Mouse (Mus musculus) limb, embryonic 11.5 days (tissue): ENCODE data around the gene Hmcn1. TPM values are rescaled to one million over a fixed set of nuclear protein-coding genes. Genes with fewer than 3 reads are reported as not detected.

Experiments
- ATAC-seq: fragments of 200-750 bp; cut with Nextera tagmentation; 2 replicates; pipeline ENCODE4 v1.8.0; 2017; ENCODE audit warnings: low read depth; ENCODE audit not compliant: insufficient number of reproducible peaks, low FRiP score, low TSS enrichment
- DNase-seq: peaks from one replicate; pipeline ENCODE4 v3.0.0-alpha.2; 2015; ENCODE audit warnings: low spot score
- H3K27ac ChIP-seq: fragments of 300-500 bp; sonication (generic); replicated peaks from 2 replicates; pipeline ENCODE4 v1.5.1; 2014; ENCODE audit warnings: low read depth, mild to moderate bottlenecking, low read length
- H3K27me3 ChIP-seq: fragments of 300-500 bp; sonication (generic); 2 replicates; pipeline ENCODE4 v1.6.1; 2014; ENCODE audit warnings: mild to moderate bottlenecking, low read length, mixed read lengths; ENCODE audit not compliant: control insufficient read depth, insufficient read depth
- H3K36me3 ChIP-seq: fragments of 300-500 bp; sonication (generic); 2 replicates; pipeline ENCODE4 v1.6.1; 2014; ENCODE audit warnings: mild to moderate bottlenecking, low read length, moderate library complexity, mixed read lengths; ENCODE audit not compliant: control insufficient read depth, insufficient read depth
- H3K4me1 ChIP-seq: fragments of 300-500 bp; sonication (generic); 2 replicates; pipeline ENCODE4 v1.6.1; 2014; ENCODE audit warnings: low read length, mixed read lengths; ENCODE audit not compliant: control insufficient read depth, insufficient read depth
- H3K4me2 ChIP-seq: fragments of 300-500 bp; sonication (generic); 2 replicates; pipeline ENCODE4 v1.6.1; 2014; ENCODE audit warnings: low read depth, mild to moderate bottlenecking, moderate library complexity; ENCODE audit not compliant: severe bottlenecking
- H3K4me3 ChIP-seq: fragments of 300-500 bp; sonication (generic); 2 replicates; pipeline ENCODE4 v1.5.1; 2014; ENCODE audit warnings: low read depth, low read length
- H3K9ac ChIP-seq: fragments of 300-500 bp; sonication (generic); 2 replicates; pipeline ENCODE4 v1.6.1; 2014; ENCODE audit warnings: mild to moderate bottlenecking, low read length
- H3K9me3 ChIP-seq: fragments of 300-500 bp; sonication (generic); 2 replicates; pipeline ENCODE4 v1.6.1; 2016; ENCODE audit warnings: low read length; ENCODE audit not compliant: control insufficient read depth
- whole genome bisulfite sequencing: fragments of 180-500 bp; shearing (Covaris S2); extraction: QIAGEN DNeasy Blood & Tissue Kit; methylation state at CpG from one replicate; pipeline ENCODE4 v1.1.7; 2014; 5-methylcytosine and 5-hydroxymethylcytosine counted together
- polyA plus RNA-seq: library from polyadenylated mRNA; unstranded; fragments of >200 nt; fragmentation: Nextera tagmentation; extraction: Ambion mirVana; gene quantifications from 2 replicates; pipeline ENCODE4 v1.2.1, GENCODE M21; 2014

Gene Hmcn1
- polyA plus RNA-seq, 1 experiment from 2014 or later, result 28.0 TPM

DNA sequence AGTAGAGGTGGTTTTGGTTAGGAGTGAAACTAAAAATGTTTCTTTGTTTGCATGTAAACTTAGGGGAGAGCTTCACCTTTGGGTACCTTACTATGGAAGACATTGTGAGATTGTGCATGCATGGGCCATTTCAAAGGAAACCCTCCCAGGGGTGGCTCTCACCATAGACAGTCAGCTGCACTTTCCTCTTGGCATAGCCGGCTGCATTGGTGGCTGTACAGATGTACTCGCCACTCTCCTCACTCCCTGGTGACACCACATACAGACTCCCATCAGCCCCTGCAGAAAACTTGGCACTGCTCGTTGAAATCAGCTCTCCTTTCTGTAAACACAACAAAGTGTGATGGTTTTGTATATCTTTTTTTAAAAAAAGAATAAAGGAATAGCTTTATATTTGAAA, 244.5 kb downstream of the Hmcn1 start:
- Histone ChIP-seq H3K4me1 (no peaks in the 10 kb centered on the region), H3K9ac (no peak overlapping the region), H3K9me3 (no peaks in the 10 kb centered on the region), H3K27me3 (no peaks in the 10 kb centered on the region), H3K4me2 (no peak overlapping the region), H3K36me3 (peaks cover 2% of the 10 kb centered on the region; the same call in 1 of the 2 replicates), H3K4me3 (no peak overlapping the region), H3K27ac (no peak overlapping the region)
- WGBS, result 78% methylated on average over 3 of the region's 3 CpGs
- no peak for ATAC-seq
- no peak for DNase-seq

DNA sequence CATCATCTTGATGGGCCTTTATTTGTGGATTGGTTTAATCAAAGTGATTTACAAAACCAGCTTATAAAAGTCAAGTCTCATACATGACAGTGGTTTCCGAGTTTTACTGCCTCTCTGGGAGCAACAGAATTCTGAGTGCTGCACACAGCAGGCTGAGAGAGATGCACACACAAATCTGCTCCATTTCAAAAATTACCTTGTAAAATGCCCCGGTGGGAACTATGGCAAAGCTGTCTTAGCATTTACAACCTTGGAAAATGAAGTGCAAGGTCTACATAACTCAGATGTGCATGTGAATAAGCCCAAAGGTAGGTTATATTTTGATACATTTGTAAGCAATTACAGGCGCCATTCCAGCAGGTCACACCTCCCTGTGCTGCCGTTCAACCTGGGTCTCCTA, 245.5 kb downstream of the Hmcn1 start:
- DNase-seq (no peak), ATAC-seq (no peak)
- Histone ChIP-seq H3K9ac (no peak overlapping the region), H3K4me1 (no peaks in the 10 kb centered on the region), H3K27me3 (no peaks in the 10 kb centered on the region), H3K9me3 (no peaks in the 10 kb centered on the region), H3K36me3 (peaks cover 2% of the 10 kb centered on the region; the same call in 1 of the 2 replicates), H3K27ac (no peak overlapping the region), H3K4me2 (no peak overlapping the region), H3K4me3 (no peak overlapping the region)
- 78% methylated on average over 4 of the region's 4 CpGs for WGBS

DNA sequence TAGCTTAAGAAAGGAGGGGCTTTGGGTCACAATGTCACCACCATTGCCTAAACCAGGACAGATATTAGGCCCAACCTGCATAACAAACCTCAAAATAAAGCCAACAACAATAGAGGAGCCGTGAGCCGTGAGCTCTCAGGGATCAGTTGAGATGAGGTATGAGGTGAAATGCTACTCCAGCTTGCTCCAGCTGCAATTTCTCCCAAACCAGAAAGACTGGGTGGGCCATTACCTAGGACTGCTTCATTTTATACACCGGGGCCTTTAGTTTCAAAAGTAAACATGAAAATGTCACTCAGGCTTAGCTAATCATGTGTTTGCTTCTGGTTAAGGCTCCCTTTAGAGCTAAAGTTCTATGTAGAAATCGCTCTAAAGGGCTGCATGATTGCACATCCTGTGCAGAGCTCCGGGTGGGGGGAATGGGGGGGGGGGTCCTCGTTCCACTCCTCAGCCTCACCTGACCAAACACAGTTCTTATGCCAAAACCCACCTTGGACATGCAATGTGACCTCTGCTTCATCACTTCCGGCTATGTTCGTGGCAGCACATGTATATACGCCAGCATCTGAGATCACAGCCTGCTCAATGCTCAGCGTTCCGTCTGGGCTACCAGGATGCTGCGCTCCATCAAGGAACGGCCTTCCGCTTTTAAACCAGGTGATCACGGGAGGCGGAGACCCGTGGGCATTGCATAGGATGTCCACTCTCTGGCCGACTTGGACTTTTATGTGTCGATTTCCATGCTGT, 250.0 kb downstream of the Hmcn1 start:
- no peaks in the 10 kb centered on the region for H3K4me1 ChIP-seq
- 73% methylated on average over 19 of the region's 19 CpGs for WGBS
- peak; percentile 28 for DNase-seq
- H3K4me2 ChIP-seq, result no peak overlapping the region
- peak overlapping the region; percentile 22; the same call in 1 of the 2 replicates for H3K27ac ChIP-seq
- H3K27me3 ChIP-seq, result no peaks in the 10 kb centered on the region
- no peaks in the 10 kb centered on the region for H3K9me3 ChIP-seq
- H3K36me3 ChIP-seq, result no peaks in the 10 kb centered on the region
- peak; percentile 21; the same call in 1 of the 2 replicates for ATAC-seq
- H3K9ac ChIP-seq, result no peak overlapping the region; the same call in 1 of the 2 replicates
- H3K4me3 ChIP-seq, result no peak overlapping the region

- no peaks in the 10 kb centered on the region for H3K27me3 ChIP-seq
- DNase-seq (no peak), ATAC-seq (no peak)
- no peak overlapping the region for H3K4me3 ChIP-seq
- no peaks in the 10 kb centered on the region for H3K36me3 ChIP-seq
- no peaks in the 10 kb centered on the region for H3K9me3 ChIP-seq
- H3K27ac ChIP-seq, result peak overlapping the region; percentile 22; the same call in 1 of the 2 replicates
- H3K4me1 ChIP-seq, result no peaks in the 10 kb centered on the region
- WGBS, result 63% methylated on average over 7 of the region's 7 CpGs
- no peak overlapping the region for H3K4me2 ChIP-seq
- no peak overlapping the region; the same call in 1 of the 2 replicates for H3K9ac ChIP-seq
Measured at GRCm38 (mm10) chr1:150742376-150743087, 250.7 kb downstream of the Hmcn1 start.

DNA sequence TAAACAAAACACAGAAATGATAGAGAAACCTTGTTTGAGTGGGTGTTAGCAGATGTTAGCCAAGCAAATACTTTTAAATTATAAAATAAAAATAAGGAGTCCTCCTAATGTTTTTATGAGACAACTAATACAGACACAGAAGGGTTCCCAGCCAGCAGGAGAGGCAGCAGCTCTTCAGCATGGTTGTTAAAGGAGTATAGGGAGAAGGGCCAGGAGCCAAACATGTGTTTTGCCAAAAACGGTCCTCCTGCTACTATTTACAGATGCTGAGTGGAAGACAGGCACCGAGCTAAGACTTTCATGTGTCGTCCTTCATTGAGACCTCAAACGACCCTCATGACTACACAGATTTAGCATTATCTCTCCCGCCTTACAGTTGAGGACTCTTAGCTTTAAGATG, 281.8 kb downstream of the Hmcn1 start:
- Histone ChIP-seq H3K36me3 (no peaks in the 10 kb centered on the region), H3K9me3 (no peaks in the 10 kb centered on the region), H3K9ac (no peak overlapping the region), H3K4me1 (no peaks in the 10 kb centered on the region), H3K4me3 (no peak overlapping the region), H3K27me3 (no peaks in the 10 kb centered on the region), H3K27ac (no peak overlapping the region), H3K4me2 (no peak overlapping the region)
- no peak for DNase-seq
- ATAC-seq, result no peak
- WGBS, result 74% methylated on average over 5 of the region's 5 CpGs

GRCm38 (mm10) chr1:150706502-150706901, 286.7 kb downstream of the Hmcn1 start:
- WGBS, result 33% methylated on average over 4 of the region's 4 CpGs
- Histone ChIP-seq H3K9me3 (no peaks in the 10 kb centered on the region), H3K27me3 (no peaks in the 10 kb centered on the region), H3K9ac (no peak overlapping the region), H3K27ac (no peak overlapping the region), H3K4me3 (no peak overlapping the region), H3K4me1 (no peaks in the 10 kb centered on the region), H3K36me3 (no peaks in the 10 kb centered on the region), H3K4me2 (no peak overlapping the region)
- peak; percentile 58 for DNase-seq
- ATAC-seq, result peak; percentile 65; the same call in 1 of the 2 replicates

DNA sequence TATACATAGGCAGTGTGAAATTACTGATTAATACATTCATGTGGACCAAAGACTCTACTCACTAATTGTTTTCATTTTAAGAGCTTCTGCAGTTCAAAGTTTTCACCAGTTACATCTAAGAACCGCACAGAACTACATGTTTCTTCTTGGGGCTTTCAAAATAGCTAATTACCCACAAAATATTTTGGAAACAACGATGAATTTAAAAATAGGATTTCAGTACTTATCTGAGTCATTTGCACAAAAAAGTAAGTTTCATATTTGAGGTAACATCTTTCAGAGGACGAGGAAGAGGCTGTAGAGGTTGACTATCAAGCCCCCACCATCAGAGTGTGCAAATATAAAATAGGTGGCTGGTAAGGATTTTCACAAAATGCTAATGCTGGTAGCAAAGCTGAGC, 295.5 kb downstream of the Hmcn1 start:
- 93% methylated on average over 3 of the region's 3 CpGs for WGBS
- H3K4me1 ChIP-seq, result no peaks in the 10 kb centered on the region
- no peak for DNase-seq
- no peak for ATAC-seq
- H3K27me3 ChIP-seq, result no peaks in the 10 kb centered on the region
- no peaks in the 10 kb centered on the region for H3K9me3 ChIP-seq
- H3K4me2 ChIP-seq, result no peak overlapping the region
- H3K9ac ChIP-seq, result no peak overlapping the region
- H3K4me3 ChIP-seq, result no peak overlapping the region
- H3K36me3 ChIP-seq, result no peaks in the 10 kb centered on the region; the same call in none of the 2 replicates
- H3K27ac ChIP-seq, result no peak overlapping the region

DNA sequence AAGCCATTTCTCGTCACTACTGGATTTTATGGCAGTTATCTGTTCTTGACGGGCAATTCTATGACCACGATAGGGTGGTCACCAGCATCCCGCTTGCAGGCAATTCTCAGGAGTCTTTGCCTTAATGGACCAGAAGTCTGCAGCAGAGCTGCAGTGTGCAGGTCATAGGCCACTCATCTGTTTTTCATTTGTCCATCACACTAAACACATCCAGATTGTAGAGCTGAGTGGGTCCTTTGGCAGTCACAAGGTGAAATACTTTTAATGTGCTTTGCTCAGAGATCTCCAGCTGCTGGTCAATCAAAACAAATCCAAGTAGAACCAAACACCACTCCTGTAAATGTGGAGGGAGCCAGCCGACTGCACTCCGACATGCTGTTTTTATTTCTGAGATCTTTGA, 311.2 kb downstream of the Hmcn1 start:
- H3K36me3 ChIP-seq, result no peaks in the 10 kb centered on the region
- DNase-seq, result peak; percentile 77
- H3K4me3 ChIP-seq, result no peak overlapping the region
- H3K27me3 ChIP-seq, result no peaks in the 10 kb centered on the region
- ATAC-seq, result peak; percentile 90
- no peak overlapping the region for H3K27ac ChIP-seq
- no peak overlapping the region for H3K4me2 ChIP-seq
- peaks cover 8% of the 10 kb centered on the region; the same call in 1 of the 2 replicates for H3K4me1 ChIP-seq
- WGBS, result 15% methylated on average over 6 of the region's 6 CpGs
- no peaks in the 10 kb centered on the region for H3K9me3 ChIP-seq
- no peak overlapping the region for H3K9ac ChIP-seq
